Mouse (Mus musculus): ENCODE data around the gene Eef1b2. TPM values are rescaled to one million over a fixed set of nuclear protein-coding genes. Genes with fewer than 3 reads are reported as not detected.
"Not testable (repeated sequence)": the region's sequence is repeated elsewhere in the genome, so short reads cannot be mapped to it uniquely, and the experiment has no call there.

The Eef1b2 gene
- 472 and 482 TPM in 2 replicates for polyA plus RNA-seq (2015; fragmentation: Nextera tagmentation; extraction: Ambion mirVana)

- Histone ChIP-seq H3K27me3 (no peaks in the 10 kb centered on the region), H3K36me3 (peaks cover 24% of the 10 kb centered on the region), H3K4me3 (peak within 1 kb of the TSS; percentile 94), H3K27ac (peak within 1 kb of the TSS; percentile 90), H3K4me2 (peak within 1 kb of the TSS; percentile 82), H3K4me1 (replicated peaks) (peaks cover 29% of the 10 kb centered on the region), H3K9me3 (no peaks in the 10 kb centered on the region), H3K9ac (peak within 1 kb of the TSS; percentile 99)
- under 1% methylated on average over 72 of the region's 72 CpGs for WGBS
- ATAC-seq (ENCODE audit: low FRiP score), result peak; percentile 89
Measured at GRCm38 (mm10) chr1:63176604-63177421, at the start of gene Eef1b2, which contains the start of gene Ndufs1. Gene Eef1b2, plus strand, starts transcription at chr1:63176825. Gene Ndufs1, minus strand, starts transcription at chr1:63176833.

GRCm38 (mm10) chr1:63129273-63129672, 47.4 kb upstream of the Eef1b2 start:
- no peak for ATAC-seq (ENCODE audit: low FRiP score)
- Histone ChIP-seq H3K9me3 (no peaks in the 10 kb centered on the region), H3K4me1 (replicated peaks) (peaks cover 7% of the 10 kb centered on the region; the same call in 1 of the 2 replicates), H3K4me2 (no peak overlapping the region), H3K9ac (no peak overlapping the region), H3K36me3 (peaks cover 21% of the 10 kb centered on the region), H3K27ac (no peak overlapping the region), H3K4me3 (no peak overlapping the region), H3K27me3 (no peaks in the 10 kb centered on the region)
- 40% methylated on average over 3 of the region's 3 CpGs for WGBS

GRCm38 (mm10) chr1:63129857-63130690, 46.6 kb upstream of the Eef1b2 start:
- ATAC-seq (ENCODE audit: low FRiP score), result no peak
- Histone ChIP-seq H3K4me3 (peak overlapping the region; percentile 20; the same call in 1 of the 2 replicates), H3K27ac (no peak overlapping the region), H3K9me3 (no peaks in the 10 kb centered on the region), H3K9ac (no peak overlapping the region), H3K36me3 (peaks cover 17% of the 10 kb centered on the region), H3K27me3 (no peaks in the 10 kb centered on the region), H3K4me1 (replicated peaks) (peaks cover 7% of the 10 kb centered on the region; the same call in 1 of the 2 replicates), H3K4me2 (peak overlapping the region; percentile 46)
- 28% methylated on average over 18 of the region's 18 CpGs for WGBS

- Histone ChIP-seq H3K4me1 (replicated peaks) (peaks cover 7% of the 10 kb centered on the region; the same call in 1 of the 2 replicates), H3K9me3 (no peaks in the 10 kb centered on the region), H3K4me3 (no peak overlapping the region), H3K9ac (no peak overlapping the region), H3K27me3 (no peaks in the 10 kb centered on the region), H3K27ac (no peak overlapping the region), H3K4me2 (no peak overlapping the region), H3K36me3 (peaks cover 9% of the 10 kb centered on the region; the same call in 1 of the 2 replicates)
- 94% methylated on average over 2 of the region's 2 CpGs for WGBS
- ATAC-seq (ENCODE audit: low FRiP score), result no peak
Measured at GRCm38 (mm10) chr1:63130883-63131282, 45.7 kb upstream of the Eef1b2 start.

- no peak for ATAC-seq (ENCODE audit: low FRiP score)
- Histone ChIP-seq H3K9ac (no peak overlapping the region), H3K27me3 (no peaks in the 10 kb centered on the region), H3K4me3 (no peak overlapping the region), H3K4me1 (replicated peaks) (peaks cover 7% of the 10 kb centered on the region; the same call in 1 of the 2 replicates), H3K9me3 (no peaks in the 10 kb centered on the region), H3K4me2 (no peak overlapping the region), H3K27ac (no peak overlapping the region), H3K36me3 (peaks cover 9% of the 10 kb centered on the region; the same call in 1 of the 2 replicates)
- WGBS, result 92% methylated on average over 11 of the region's 11 CpGs
Measured at GRCm38 (mm10) chr1:63131766-63132165, 44.9 kb upstream of the Eef1b2 start.

- H3K27me3 ChIP-seq, result no peaks in the 10 kb centered on the region
- H3K9me3 ChIP-seq, result no peaks in the 10 kb centered on the region
- no peak for ATAC-seq (ENCODE audit: low FRiP score)
- no peak overlapping the region for H3K9ac ChIP-seq
- H3K36me3 ChIP-seq, result peaks cover 19% of the 10 kb centered on the region
- WGBS, result 79% methylated on average over 3 of the region's 3 CpGs
- no peak overlapping the region for H3K27ac ChIP-seq
- H3K4me3 ChIP-seq, result no peak overlapping the region
- peaks cover 4% of the 10 kb centered on the region; the same call in 1 of the 2 replicates for H3K4me1 ChIP-seq (replicated peaks)
- no peak overlapping the region for H3K4me2 ChIP-seq
Measured at GRCm38 (mm10) chr1:63134530-63134929, 42.1 kb upstream of the Eef1b2 start.

- no peak overlapping the region for H3K27ac ChIP-seq
- H3K4me3 ChIP-seq, result no peak overlapping the region
- no peaks in the 10 kb centered on the region for H3K27me3 ChIP-seq
- H3K9me3 ChIP-seq, result no peaks in the 10 kb centered on the region
- H3K9ac ChIP-seq, result no peak overlapping the region
- no peak overlapping the region for H3K4me2 ChIP-seq
- 78% methylated on average over 2 of the region's 2 CpGs for WGBS
- H3K4me1 ChIP-seq (replicated peaks), result no peaks in the 10 kb centered on the region
- H3K36me3 ChIP-seq, result peaks cover 34% of the 10 kb centered on the region
- no peak for ATAC-seq (ENCODE audit: low FRiP score)
Measured at GRCm38 (mm10) chr1:63137971-63138370, 38.7 kb upstream of the Eef1b2 start.

- not testable (repeated sequence) for H3K9me3 ChIP-seq; H3K4me2 ChIP-seq; H3K27me3 ChIP-seq; ATAC-seq (ENCODE audit: low FRiP score); H3K4me1 ChIP-seq (replicated peaks); H3K9ac ChIP-seq; H3K27ac ChIP-seq; H3K4me3 ChIP-seq
- WGBS, result 90% methylated on average over 1 of the region's 1 CpGs
- H3K36me3 ChIP-seq, result peaks cover 39% of the 10 kb centered on the region
Measured at GRCm38 (mm10) chr1:63138586-63138985, 38.0 kb upstream of the Eef1b2 start.

- H3K4me2 ChIP-seq, result no peak overlapping the region
- H3K27ac ChIP-seq, result no peak overlapping the region
- H3K27me3 ChIP-seq, result no peaks in the 10 kb centered on the region
- H3K9me3 ChIP-seq, result no peaks in the 10 kb centered on the region
- peaks cover 55% of the 10 kb centered on the region for H3K36me3 ChIP-seq
- no peak for ATAC-seq (ENCODE audit: low FRiP score)
- 95% methylated on average over 13 of the region's 13 CpGs for WGBS
- no peak overlapping the region for H3K4me3 ChIP-seq
- H3K4me1 ChIP-seq (replicated peaks), result no peaks in the 10 kb centered on the region
- no peak overlapping the region for H3K9ac ChIP-seq
Measured at GRCm38 (mm10) chr1:63140231-63140630, 36.4 kb upstream of the Eef1b2 start.

- no peak for ATAC-seq (ENCODE audit: low FRiP score)
- Histone ChIP-seq H3K9ac (no peak overlapping the region), H3K27me3 (no peaks in the 10 kb centered on the region), H3K4me1 (replicated peaks) (no peaks in the 10 kb centered on the region), H3K4me2 (no peak overlapping the region), H3K4me3 (no peak overlapping the region), H3K27ac (no peak overlapping the region), H3K36me3 (peaks cover 67% of the 10 kb centered on the region), H3K9me3 (no peaks in the 10 kb centered on the region)
- whole genome bisulfite sequencing, result 94% methylated on average over 2 of the region's 2 CpGs
Measured at GRCm38 (mm10) chr1:63168638-63169037, 8.0 kb upstream of the Eef1b2 start.

- H3K27me3 ChIP-seq, result no peaks in the 10 kb centered on the region
- peaks cover 29% of the 10 kb centered on the region for H3K4me1 ChIP-seq (replicated peaks)
- no peak for ATAC-seq (ENCODE audit: low FRiP score)
- no peaks in the 10 kb centered on the region for H3K9me3 ChIP-seq
- H3K4me3 ChIP-seq, result peak overlapping the region; percentile 94
- H3K27ac ChIP-seq, result peak overlapping the region; percentile 90
- peak overlapping the region; percentile 82 for H3K4me2 ChIP-seq
- peak overlapping the region; percentile 99 for H3K9ac ChIP-seq
- peaks cover 32% of the 10 kb centered on the region for H3K36me3 ChIP-seq
- WGBS, result 13% methylated on average over 11 of the region's 11 CpGs
Measured at GRCm38 (mm10) chr1:63175853-63176252, 772 bp upstream of the Eef1b2 start.

GRCm38 (mm10) chr1:63176259-63176603, 394 bp upstream of the Eef1b2 start:
- no peaks in the 10 kb centered on the region for H3K9me3 ChIP-seq
- 1% methylated on average over 14 of the region's 14 CpGs for WGBS

More at GRCm38 (mm10) chr1:63176259-63176603, 394 bp upstream of the Eef1b2 start:
- H3K27me3 ChIP-seq, result no peaks in the 10 kb centered on the region
- H3K4me3 ChIP-seq, result peak overlapping the region; percentile 94
- H3K4me2 ChIP-seq, result peak overlapping the region; percentile 82
- ATAC-seq (ENCODE audit: low FRiP score), result peak; percentile 54
- peaks cover 29% of the 10 kb centered on the region for H3K4me1 ChIP-seq (replicated peaks)
- peaks cover 29% of the 10 kb centered on the region for H3K36me3 ChIP-seq
- peak overlapping the region; percentile 99 for H3K9ac ChIP-seq
- H3K27ac ChIP-seq, result peak overlapping the region; percentile 90
